Mouse (Mus musculus) cerebellum, adult (tissue): ENCODE results near the gene Rcor2.

ENCODE experiments used
- ATAC-seq: cut with Nextera tagmentation; 2 replicates; pipeline ENCODE4 v1.9.2; 2017; ENCODE audit warnings: mild to moderate bottlenecking, moderate library complexity, mixed read lengths; ENCODE audit not compliant: insufficient number of reproducible peaks, low FRiP score, low TSS enrichment

Rcor2 gene

GRCm38 (mm10) chr19:7289767-7290166 lies 22.6 kb downstream of the Rcor2 start:
- ATAC-seq: no peak

GRCm38 (mm10) chr19:7291958-7292709 lies 25.0 kb downstream of the Rcor2 start:
- ATAC-seq: no peak

DNA sequence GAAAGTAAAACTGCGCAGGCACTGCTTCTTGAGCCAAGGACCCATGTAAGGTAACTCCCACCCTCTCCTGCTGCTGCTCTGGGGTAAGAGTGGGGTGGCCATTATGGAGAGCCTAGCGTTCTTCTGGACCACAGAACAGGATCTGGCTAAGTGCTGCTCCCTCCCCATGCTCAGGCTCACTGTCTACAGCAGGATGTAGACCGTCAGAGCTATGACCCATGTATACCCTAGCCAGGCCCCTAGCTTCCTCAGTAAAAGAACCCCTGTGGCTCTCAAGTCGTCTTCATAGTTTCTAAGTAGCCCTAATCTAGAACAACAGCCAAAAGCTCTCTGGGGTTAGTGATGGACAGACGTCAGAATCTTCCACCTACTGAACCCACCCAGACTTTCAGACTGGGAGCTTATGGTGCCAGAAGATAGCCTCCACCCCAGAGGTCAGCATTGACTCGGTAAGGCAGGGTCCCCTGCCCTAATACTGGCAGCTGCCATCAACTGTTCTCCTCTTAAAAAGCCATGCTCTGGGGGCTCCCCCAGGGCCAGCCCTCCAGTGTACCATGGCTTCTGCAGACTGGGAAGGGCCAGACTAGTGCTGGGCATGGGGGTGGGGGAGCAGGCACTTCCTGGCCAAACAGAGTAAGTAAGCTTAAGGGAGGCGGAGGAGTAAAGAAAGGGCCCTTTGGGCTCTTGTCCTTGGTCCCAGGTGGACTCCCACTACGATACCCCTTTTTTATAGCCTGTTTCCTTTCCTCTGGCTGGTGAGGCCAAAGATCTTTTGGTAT lies 27.2 kb downstream of the Rcor2 start:
- no peak for ATAC-seq

DNA sequence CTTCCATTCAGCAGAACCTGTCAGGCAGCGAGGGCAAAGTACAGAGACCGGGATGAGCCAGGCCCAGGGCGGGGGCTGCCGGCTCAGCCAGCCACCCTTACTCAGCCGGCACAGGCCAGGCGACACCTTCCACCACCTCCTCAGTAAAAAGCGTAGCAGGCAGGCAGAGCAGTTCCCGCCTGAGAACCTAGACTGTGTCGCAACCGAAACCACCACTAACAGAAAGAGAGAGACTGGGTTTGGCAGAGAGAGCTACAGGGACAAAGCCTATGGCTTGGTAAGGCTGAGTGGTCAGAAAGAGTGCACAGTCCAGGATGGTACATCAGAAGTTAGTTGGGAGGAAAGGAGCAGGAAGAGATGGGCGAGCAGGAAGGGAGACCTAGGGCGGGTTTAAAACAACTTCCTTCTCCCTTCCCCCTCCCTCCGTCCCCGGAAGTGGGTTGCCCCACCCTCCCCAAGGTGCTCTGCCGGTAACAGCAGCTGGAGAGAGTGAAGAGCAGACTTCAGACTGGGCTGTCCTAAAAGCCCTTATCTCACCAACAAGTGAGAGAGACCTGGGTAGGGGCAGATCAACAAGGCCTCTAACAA lies 28.0 kb downstream of the Rcor2 start:
- no peak for ATAC-seq

- ATAC-seq: no peak
Observed at GRCm38 (mm10) chr19:7295959-7296358, 28.8 kb downstream of the Rcor2 start.

GRCm38 (mm10) chr19:7299052-7299451 lies 31.9 kb downstream of the Rcor2 start:
- ATAC-seq: no peak

DNA sequence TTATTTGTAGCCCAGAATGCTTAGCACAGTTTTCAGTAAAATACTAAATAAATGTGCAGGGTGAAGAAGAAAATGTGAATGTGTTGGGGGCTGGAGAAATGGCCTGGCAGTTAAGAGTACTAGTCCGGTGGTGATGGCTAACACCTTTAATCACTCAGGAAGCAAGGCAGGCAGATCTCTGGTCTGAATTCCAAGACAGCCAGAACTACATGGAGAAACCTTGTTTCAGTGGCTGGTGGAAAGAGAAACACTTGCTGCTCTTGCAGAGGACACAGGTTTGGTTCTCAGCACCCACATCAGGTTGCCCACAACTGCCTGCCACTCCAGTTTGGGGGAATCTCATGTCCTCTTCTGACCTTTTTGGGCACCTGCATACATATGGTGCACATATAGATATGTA lies 33.0 kb downstream of the Rcor2 start:
- no peak for ATAC-seq

DNA sequence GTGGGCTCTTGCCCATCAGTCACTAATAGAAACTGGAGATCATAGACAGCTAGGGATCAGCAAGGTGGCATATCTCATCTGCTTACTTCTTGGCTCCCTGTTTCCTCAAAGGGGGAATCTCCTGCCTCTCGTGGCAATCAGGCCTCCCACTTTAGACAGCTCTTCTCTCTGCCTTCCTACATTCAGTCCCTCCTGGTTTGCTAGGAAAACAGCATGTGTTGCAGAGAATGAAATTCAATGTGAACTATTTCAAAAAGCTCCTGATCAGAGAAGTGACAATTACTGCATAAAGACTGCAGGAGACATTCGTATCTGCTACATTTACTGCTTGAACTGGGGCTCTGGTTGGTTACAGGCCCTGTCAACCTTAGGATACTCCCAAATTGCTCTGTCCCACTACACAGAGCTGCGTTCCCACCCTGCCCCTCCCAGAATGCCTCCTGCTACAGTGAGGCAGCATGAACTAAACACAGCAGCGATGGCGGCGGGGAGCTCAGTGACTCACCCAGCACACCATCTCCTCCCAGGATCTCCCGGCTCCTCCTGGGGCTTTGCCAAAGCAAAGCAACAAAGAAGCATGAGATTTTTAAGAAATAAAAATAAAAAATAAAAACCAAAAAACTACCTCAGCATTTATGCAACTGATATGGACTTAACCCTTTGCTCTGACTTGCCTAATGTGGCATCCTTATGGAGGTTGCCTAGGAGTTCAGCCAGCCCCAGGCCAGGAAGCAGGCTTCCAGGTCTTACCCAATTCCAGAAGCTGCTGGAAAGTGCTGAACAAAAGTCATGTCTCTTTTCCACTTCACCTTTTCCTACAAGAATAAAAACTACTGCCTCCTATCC lies 34.7 kb downstream of the Rcor2 start:
- ATAC-seq: no peak

GRCm38 (mm10) chr19:7302493-7302797 lies 35.3 kb downstream of the Rcor2 start:
- no peak for ATAC-seq

GRCm38 (mm10) chr19:7303796-7304195 lies 36.7 kb downstream of the Rcor2 start:
- ATAC-seq: no peak

GRCm38 (mm10) chr19:7304801-7305200 lies 37.7 kb downstream of the Rcor2 start:
- no peak for ATAC-seq

GRCm38 (mm10) chr19:7305380-7306310 lies 38.5 kb downstream of the Rcor2 start:
- ATAC-seq: no peak

DNA sequence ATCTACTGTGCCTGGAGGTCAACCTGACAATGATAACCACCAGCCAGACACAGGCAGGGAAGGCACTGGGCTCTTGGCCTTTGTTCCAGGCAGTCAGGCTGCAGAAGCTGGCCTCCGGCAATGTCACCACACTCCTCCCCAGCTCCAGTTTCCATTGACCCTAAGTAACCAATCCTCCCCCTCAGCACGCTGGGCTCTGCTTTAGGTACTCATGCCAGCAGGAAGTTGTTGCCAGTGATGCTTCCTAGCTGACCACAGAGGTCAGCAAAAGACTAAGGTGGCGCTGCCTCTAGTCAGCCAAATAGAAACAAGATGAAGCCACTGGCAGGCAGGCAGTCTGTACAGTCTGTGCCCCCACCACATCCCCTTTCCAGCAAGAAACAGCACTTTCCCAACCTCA lies 39.8 kb downstream of the Rcor2 start:
- ATAC-seq: no peak

DNA sequence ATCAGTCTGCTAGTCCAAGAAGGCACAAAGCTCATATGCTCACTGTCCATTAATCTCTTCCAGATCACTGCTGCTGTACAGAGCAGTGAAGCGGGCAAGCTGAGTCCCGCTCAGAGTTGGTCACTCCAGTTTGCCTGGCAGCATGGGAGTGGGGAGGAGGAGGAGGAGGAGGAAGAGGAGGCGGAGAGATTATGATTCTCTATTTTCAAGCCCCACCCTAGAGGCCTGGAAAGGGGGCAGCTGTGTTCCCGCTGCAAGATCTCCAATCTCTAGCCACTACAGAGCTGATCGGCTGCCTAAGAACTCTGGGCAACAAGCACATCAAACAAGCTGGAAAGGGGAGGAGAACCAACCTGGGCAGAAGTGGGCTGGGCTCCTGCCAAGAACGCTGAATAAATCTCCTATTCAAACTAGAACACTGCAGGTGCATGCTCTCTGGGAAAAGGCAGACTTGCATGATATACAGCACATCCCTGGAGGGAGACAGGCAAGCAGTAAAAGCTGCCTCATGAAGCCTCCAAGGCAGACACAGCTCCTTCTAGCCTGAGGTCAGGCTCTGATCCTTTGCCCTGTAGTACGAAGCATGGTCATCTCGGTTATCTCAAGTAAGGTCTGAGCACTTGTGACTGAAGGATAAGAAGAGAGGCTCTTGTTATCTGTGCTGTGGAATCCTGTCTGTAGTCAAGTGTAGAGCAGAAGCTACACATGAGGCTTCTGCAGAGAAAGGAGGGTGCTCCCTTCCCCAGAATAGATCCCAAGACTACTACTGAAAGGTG lies 41.1 kb downstream of the Rcor2 start:
- no peak for ATAC-seq

DNA sequence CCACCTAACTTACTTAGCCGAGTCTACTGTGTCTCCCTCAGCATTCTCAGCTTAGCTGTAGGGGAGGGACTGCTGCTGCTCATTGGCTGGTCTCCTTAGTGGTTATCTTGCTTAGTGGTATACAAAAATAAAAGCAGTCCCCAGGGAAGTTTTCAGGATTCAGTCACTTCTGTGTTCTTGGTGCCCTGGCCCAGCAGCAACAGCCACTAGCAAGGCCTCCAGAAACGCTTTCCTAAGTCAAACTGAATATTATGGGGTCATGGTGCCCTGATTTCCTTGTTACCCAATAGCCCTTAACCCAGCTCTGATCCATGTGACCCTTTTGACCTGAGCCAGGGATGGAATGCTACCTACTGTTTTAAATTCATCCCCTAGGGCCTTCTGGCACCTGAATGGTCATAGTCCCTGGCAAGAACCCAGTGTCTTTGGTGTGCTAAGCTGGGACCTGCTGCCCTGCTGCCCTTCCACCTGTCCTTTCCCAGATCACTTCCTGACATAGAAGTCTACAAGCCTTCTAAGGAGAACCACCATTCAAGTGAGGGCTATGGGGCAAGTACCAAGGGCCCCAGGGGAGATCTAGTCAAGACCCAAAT lies 42.7 kb downstream of the Rcor2 start:
- ATAC-seq: peak; percentile 28; the same call in 1 of the 2 replicates

- no peak for ATAC-seq
Observed at GRCm38 (mm10) chr19:7310704-7311103, 43.6 kb downstream of the Rcor2 start.

- ATAC-seq: peak; percentile 72; the same call in 1 of the 2 replicates
Observed at GRCm38 (mm10) chr19:7311306-7311705, 44.2 kb downstream of the Rcor2 start.

DNA sequence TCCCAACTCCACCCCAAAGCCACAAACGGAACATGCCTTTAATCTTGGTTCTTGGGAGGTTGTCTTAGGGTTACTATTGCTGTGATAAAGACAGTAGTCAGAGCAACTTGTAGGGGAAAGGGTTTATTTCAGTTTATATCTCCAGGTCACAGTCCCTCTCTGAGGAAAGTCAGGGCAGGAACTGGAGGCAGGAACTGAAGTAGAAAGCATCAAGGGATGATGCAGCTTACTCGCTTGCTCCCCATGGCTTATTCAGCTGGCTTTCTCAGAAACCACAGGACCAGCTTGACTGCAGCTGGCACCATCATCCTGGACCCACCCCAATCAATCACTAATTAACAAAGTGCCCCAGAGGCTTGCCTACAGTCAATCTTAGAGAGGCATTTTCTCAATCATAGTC lies 46.5 kb downstream of the Rcor2 start:
- no peak for ATAC-seq
